Mouse (Mus musculus) liver, embryonic 13.5 days (tissue): Measurements from ENCODE around the gene Chrdl1. TPM values are rescaled to one million over a fixed set of nuclear protein-coding genes. Genes with fewer than 3 reads are reported as not detected.

Source experiments
- ATAC-seq: fragments of 200-750 bp; cut with Nextera tagmentation; 2 replicates; pipeline ENCODE4 v1.8.0; 2017; ENCODE audit warnings: low read depth, mild to moderate bottlenecking, moderate number of reproducible peaks, moderate library complexity
- DNase-seq: peaks from one replicate; pipeline ENCODE4 v3.0.0; 2022
- H3K27ac ChIP-seq: fragments of 300-500 bp; sonication (generic); 2 replicates; pipeline ENCODE4 v1.5.1; 2015; ENCODE audit warnings: moderate library complexity, mild to moderate bottlenecking, inconsistent platforms
- H3K27me3 ChIP-seq: fragments of 300-500 bp; sonication (generic); 2 replicates; pipeline ENCODE4 v1.6.1; 2015; ENCODE audit warnings: mild to moderate bottlenecking, inconsistent platforms
- H3K36me3 ChIP-seq: fragments of 300-500 bp; sonication (generic); 2 replicates; pipeline ENCODE4 v1.6.1; 2015; ENCODE audit warnings: mild to moderate bottlenecking, inconsistent platforms
- H3K4me1 ChIP-seq: fragments of 300-500 bp; sonication (generic); replicated peaks from 2 replicates; pipeline ENCODE4 v1.6.1; 2015; ENCODE audit warnings: inconsistent platforms
- H3K4me2 ChIP-seq: fragments of 300-500 bp; sonication (generic); 2 replicates; pipeline ENCODE4 v1.6.1; 2015; ENCODE audit warnings: inconsistent platforms, mild to moderate bottlenecking, moderate library complexity
- H3K4me3 ChIP-seq: fragments of 300-500 bp; sonication (generic); replicated peaks from 2 replicates; pipeline ENCODE4 v1.5.1; 2015; ENCODE audit warnings: mild to moderate bottlenecking, inconsistent platforms
- H3K9ac ChIP-seq: fragments of 300-500 bp; sonication (generic); 2 replicates; pipeline ENCODE4 v1.6.1; 2015; ENCODE audit warnings: mild to moderate bottlenecking, inconsistent platforms
- H3K9me3 ChIP-seq: fragments of 300-500 bp; sonication (generic); replicated peaks from 2 replicates; pipeline ENCODE4 v1.6.1; 2016; ENCODE audit warnings: inconsistent platforms
- WGBS: fragments of 180-500 bp; shearing (Covaris S2); methylation state at CpG from one replicate; pipeline ENCODE4 v1.1.7; 2015; ENCODE audit not compliant: insufficient replicate concordance; 5-methylcytosine and 5-hydroxymethylcytosine counted together
- polyA plus RNA-seq: library from polyadenylated mRNA; unstranded; fragments of >200 nt; fragmentation: Nextera tagmentation; extraction: Ambion mirVana; gene quantifications from 2 replicates; pipeline ENCODE4 v1.2.1, GENCODE M21; 2015

Chrdl1 gene
- 0.43 and 0.45 TPM in 2 replicates for polyA plus RNA-seq

DNA sequence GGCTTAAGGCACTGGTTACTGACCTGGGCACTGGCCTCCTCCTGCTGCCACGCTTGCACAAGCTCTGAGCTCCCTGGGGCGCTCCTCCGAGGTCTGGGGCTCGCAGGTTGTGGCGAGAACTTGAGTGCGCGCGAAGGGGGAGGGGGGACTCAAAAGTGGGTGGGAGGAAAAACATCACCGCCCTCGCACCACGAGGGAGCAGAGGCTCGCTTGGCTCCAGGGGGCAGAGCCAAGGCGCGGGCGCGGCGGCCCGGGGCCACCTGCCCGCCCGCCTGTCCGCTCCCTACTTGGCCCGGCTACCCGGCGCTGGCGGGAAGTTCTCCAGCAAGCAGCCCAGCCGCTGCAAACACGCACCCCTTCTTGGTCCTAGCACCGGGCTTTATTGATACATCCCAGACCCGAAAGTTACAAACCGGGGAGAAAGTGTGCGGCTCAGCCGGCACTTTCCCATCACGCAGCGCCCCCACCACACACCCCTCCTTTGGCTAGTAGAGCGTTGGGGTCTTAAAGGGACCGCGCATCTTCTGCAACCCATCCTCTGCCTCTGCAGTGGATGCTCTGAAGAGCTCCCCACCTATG is at the start of gene Chrdl1:
Gene Chrdl1 (minus strand): TSS at position 472 of the 579 bp plus-strand sequence.
- H3K36me3 ChIP-seq: no peaks in the 10 kb centered on the region
- peak within 1 kb of the TSS; percentile 25 for H3K4me3 ChIP-seq
- no peaks in the 10 kb centered on the region for H3K4me1 ChIP-seq
- WGBS: 17% methylated on average over 34 of the region's 37 CpGs
- no peak within 1 kb of the TSS for H3K9ac ChIP-seq
- H3K9me3 ChIP-seq: no peaks in the 10 kb centered on the region
- no peak for ATAC-seq
- peaks cover 32% of the 10 kb centered on the region for H3K27me3 ChIP-seq
- no peak for DNase-seq
- no peak within 1 kb of the TSS for H3K27ac ChIP-seq
- peak within 1 kb of the TSS; percentile 48 for H3K4me2 ChIP-seq

- H3K9ac ChIP-seq: no peak overlapping the region
- H3K27ac ChIP-seq: no peak overlapping the region
- H3K36me3 ChIP-seq: no peaks in the 10 kb centered on the region
- WGBS: 42% methylated on average over 4 of the region's 4 CpGs
- H3K4me3 ChIP-seq: no peak overlapping the region
- ATAC-seq (no peak), DNase-seq (no peak)
- no peak overlapping the region for H3K4me2 ChIP-seq
- no peaks in the 10 kb centered on the region for H3K27me3 ChIP-seq
- H3K4me1 ChIP-seq: no peaks in the 10 kb centered on the region
- H3K9me3 ChIP-seq: no peaks in the 10 kb centered on the region
Observed at GRCm38 (mm10) chrX:143442638-143443037, 48.6 kb upstream of the Chrdl1 start.

DNA sequence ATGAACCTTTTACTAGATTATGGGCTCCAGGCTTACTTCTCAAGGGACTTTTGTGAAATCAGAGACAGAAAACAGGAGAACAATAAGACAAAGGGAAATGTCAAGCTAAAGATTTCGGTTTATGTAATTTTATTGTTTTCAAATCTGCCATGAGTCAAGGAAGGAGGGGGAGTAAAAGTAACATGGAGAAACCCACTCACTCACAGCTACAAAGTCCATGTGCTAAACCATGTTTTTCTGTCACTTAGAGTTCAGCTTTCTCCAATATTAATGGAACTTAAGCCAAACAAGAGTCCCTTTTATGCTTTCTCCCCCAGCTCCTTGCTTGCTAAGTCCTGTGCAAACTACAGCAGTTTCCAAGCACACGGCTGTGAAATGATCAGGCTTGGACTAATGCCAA is 10.5 kb upstream of the Chrdl1 start:
- no peak overlapping the region for H3K4me3 ChIP-seq
- H3K4me1 ChIP-seq: no peaks in the 10 kb centered on the region
- 57% methylated on average over 2 of the region's 2 CpGs for WGBS
- no peak overlapping the region for H3K27ac ChIP-seq
- no peaks in the 10 kb centered on the region for H3K36me3 ChIP-seq
- H3K27me3 ChIP-seq: no peaks in the 10 kb centered on the region
- DNase-seq (no peak), ATAC-seq (no peak)
- no peaks in the 10 kb centered on the region for H3K9me3 ChIP-seq
- H3K9ac ChIP-seq: no peak overlapping the region
- H3K4me2 ChIP-seq: no peak overlapping the region

DNA sequence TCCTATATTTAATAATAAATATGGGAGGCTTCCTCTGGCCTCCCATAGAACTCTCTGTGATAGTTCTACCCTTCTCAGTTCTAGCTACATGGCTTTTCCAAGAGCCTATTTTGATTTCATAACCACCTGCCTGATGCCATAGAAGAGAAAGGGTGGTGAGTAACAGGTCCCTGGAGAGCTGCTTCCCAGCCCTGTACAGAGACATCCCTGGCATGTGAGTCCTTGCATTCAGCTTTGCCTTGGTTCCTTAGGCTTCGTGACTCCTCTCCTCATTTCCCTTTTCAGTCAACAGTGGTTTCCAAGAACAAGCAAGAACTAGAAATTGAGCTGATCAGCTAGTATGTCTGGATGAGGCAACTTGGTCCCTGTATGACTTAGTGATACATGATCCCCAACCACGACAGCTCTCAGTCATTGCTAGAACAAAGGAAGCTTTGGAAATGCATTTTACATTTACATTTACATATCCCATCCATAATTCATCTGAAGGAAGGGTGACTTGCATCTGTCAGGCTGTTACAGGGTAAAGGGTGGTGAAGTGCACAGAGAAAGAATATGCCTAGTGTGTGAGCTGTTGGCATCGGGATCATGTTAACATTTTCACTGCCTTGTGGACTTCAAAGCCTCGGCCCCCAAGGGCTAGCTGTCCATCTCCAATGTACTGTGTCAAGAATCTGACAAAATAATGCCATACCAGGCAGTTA is 27.7 kb downstream of the Chrdl1 start:
- no peak overlapping the region for H3K9ac ChIP-seq
- 49% methylated on average over 4 of the region's 4 CpGs for WGBS
- no peak for DNase-seq
- no peaks in the 10 kb centered on the region for H3K4me1 ChIP-seq
- no peaks in the 10 kb centered on the region for H3K9me3 ChIP-seq
- H3K4me2 ChIP-seq: no peak overlapping the region
- no peak for ATAC-seq
- H3K27ac ChIP-seq: no peak overlapping the region
- no peak overlapping the region for H3K4me3 ChIP-seq
- H3K36me3 ChIP-seq: no peaks in the 10 kb centered on the region
- no peaks in the 10 kb centered on the region for H3K27me3 ChIP-seq

DNA sequence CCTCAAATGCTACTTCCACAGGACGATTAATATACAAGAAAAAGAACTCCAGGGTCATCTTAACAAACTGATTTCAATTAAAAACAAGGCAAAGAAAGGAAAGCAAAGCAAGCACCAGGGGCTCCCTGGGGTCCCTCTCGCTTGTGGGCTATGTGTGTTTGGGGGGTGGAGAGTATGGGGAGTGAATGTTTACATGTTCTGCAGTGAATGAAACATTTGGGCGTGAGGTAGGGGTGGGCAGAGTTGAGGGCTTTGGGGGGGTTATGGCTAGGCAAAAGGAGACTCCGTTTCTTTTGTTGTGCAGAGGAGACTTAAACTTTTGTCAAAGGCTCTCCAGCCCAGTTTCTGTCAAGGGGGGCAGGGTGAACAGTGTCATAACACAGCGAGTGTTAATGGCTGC is 46.8 kb downstream of the Chrdl1 start:
- Histone ChIP-seq H3K36me3 (no peaks in the 10 kb centered on the region), H3K9ac (no peak overlapping the region), H3K4me1 (no peaks in the 10 kb centered on the region), H3K27me3 (no peaks in the 10 kb centered on the region), H3K4me2 (no peak overlapping the region), H3K9me3 (no peaks in the 10 kb centered on the region), H3K27ac (no peak overlapping the region), H3K4me3 (no peak overlapping the region)
- WGBS: 53% methylated on average over 5 of the region's 5 CpGs
- ATAC-seq (no peak), DNase-seq (no peak)

DNA sequence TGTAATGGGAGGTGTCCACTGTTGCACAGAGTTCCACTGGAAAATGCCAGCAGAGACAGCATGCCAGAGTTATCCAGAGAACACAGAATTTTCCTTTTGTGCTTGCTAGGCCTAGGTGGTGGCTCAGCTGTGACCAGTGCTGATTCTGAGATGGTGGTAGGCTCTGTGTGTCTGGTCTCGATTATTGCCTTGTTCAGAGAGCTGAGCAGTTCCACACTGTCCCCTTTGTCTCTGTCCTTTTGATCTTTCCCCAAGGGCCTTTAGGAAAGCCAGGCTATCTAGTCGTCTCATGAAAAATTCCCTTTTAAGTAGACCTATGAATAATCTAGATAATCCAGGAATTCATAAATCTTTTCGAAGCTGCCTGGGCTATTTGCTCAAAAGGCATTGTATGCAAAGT is 47.3 kb downstream of the Chrdl1 start:
- Histone ChIP-seq H3K9ac (no peak overlapping the region), H3K27me3 (no peaks in the 10 kb centered on the region), H3K9me3 (no peaks in the 10 kb centered on the region), H3K4me2 (no peak overlapping the region), H3K27ac (no peak overlapping the region), H3K4me1 (no peaks in the 10 kb centered on the region), H3K36me3 (no peaks in the 10 kb centered on the region), H3K4me3 (no peak overlapping the region)
- DNase-seq: no peak
- ATAC-seq: no peak
- 57% methylated on average over 3 of the region's 3 CpGs for WGBS

GRCm38 (mm10) chrX:143344509-143345495 is 49.3 kb downstream of the Chrdl1 start:
- no peak overlapping the region for H3K27ac ChIP-seq
- H3K4me1 ChIP-seq: no peaks in the 10 kb centered on the region
- DNase-seq (no peak), ATAC-seq (no peak)
- no peaks in the 10 kb centered on the region for H3K9me3 ChIP-seq
- H3K27me3 ChIP-seq: no peaks in the 10 kb centered on the region
- no peaks in the 10 kb centered on the region for H3K36me3 ChIP-seq
- H3K9ac ChIP-seq: no peak overlapping the region
- 44% methylated on average over 5 of the region's 5 CpGs for WGBS
- no peak overlapping the region for H3K4me3 ChIP-seq
- no peak overlapping the region for H3K4me2 ChIP-seq

GRCm38 (mm10) chrX:143338156-143338555 is 55.9 kb downstream of the Chrdl1 start:
- Histone ChIP-seq H3K27me3 (no peaks in the 10 kb centered on the region), H3K27ac (no peak overlapping the region), H3K4me2 (no peak overlapping the region), H3K4me3 (no peak overlapping the region), H3K9me3 (no peaks in the 10 kb centered on the region), H3K9ac (no peak overlapping the region), H3K4me1 (no peaks in the 10 kb centered on the region), H3K36me3 (no peaks in the 10 kb centered on the region)
- ATAC-seq: no peak
- WGBS: 58% methylated on average over 4 of the region's 4 CpGs
- no peak for DNase-seq

DNA sequence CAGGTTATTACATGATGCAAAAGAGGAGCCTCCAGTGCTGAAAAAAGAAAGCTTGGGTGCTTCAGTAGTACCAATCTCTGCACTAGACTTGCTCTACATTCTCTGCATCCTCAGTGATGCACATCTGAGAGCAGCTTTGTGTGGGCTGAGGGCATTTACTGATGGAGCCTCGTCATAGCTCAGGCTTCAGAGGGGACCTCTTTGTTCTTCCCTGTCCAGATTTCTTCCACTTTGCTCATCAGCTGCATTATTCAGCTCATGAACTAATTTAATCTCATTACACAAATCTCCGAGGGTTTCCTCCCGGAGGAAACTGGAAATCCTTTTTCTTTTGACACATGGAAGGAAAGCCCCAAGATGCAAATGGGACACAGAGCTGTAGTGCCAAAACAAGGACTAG is 56.5 kb downstream of the Chrdl1 start:
- Histone ChIP-seq H3K9me3 (no peaks in the 10 kb centered on the region), H3K27ac (no peak overlapping the region), H3K36me3 (no peaks in the 10 kb centered on the region), H3K4me1 (no peaks in the 10 kb centered on the region), H3K4me2 (no peak overlapping the region), H3K27me3 (no peaks in the 10 kb centered on the region), H3K9ac (no peak overlapping the region), H3K4me3 (no peak overlapping the region)
- ATAC-seq (no peak), DNase-seq (no peak)
- 49% methylated on average over 3 of the region's 3 CpGs for WGBS

DNA sequence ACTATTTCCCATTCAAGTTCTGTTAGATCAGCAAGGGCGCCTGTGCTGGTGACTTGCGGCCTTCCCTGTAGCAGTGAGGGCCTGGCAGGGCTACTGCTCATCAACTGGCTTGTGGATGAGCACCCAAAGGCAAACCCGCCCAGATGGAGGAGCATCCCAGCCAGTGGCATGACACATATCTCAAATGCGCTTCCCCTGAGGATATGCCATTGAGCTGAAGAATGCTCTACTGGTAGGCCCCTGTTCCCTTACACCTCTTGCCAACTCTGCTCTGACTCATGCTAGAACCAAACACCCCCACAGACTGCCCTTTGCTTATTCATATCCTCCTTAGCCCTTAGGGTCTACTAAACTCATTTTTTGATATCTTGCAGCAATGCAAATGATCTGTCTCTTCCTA is 57.4 kb downstream of the Chrdl1 start:
- Histone ChIP-seq H3K4me2 (no peak overlapping the region), H3K27ac (no peak overlapping the region), H3K9me3 (no peaks in the 10 kb centered on the region), H3K9ac (no peak overlapping the region), H3K4me3 (no peak overlapping the region), H3K27me3 (no peaks in the 10 kb centered on the region), H3K4me1 (no peaks in the 10 kb centered on the region), H3K36me3 (no peaks in the 10 kb centered on the region)
- ATAC-seq (no peak), DNase-seq (no peak)
- 67% methylated on average over 4 of the region's 4 CpGs for WGBS

DNA sequence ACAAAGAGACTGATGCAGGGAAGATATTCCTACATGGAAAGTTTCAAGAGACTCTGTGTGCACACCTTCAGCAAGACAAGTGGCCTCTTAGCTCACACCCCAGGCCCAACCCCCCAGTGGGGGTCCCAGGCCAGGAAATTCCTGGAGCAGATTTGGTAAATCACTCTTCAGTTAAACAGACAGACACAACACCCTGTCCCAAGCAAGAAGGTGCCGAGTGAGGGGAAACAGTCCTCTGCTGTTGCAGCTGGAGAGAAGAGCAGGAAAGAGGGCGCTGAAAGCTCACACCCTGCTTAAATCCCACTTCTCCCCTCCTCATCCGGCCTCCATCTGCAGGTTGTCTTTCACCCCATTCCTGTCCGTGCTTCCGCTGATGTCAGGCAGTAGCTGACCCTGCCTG is 58.2 kb downstream of the Chrdl1 start:
- H3K4me1 ChIP-seq: no peaks in the 10 kb centered on the region
- WGBS: 45% methylated on average over 5 of the region's 5 CpGs
- no peak overlapping the region for H3K4me2 ChIP-seq
- no peak for DNase-seq
- no peaks in the 10 kb centered on the region for H3K27me3 ChIP-seq
- H3K27ac ChIP-seq: no peak overlapping the region
- no peak overlapping the region for H3K4me3 ChIP-seq
- no peaks in the 10 kb centered on the region for H3K36me3 ChIP-seq
- H3K9ac ChIP-seq: no peak overlapping the region
- H3K9me3 ChIP-seq: no peaks in the 10 kb centered on the region
- no peak for ATAC-seq
